Mouse (Mus musculus): ENCODE data around the gene Oxsr1. TPM values are rescaled to one million over a fixed set of nuclear protein-coding genes. Genes with fewer than 3 reads are reported as not detected.

Gene Oxsr1
- polyA plus RNA-seq, 1 experiment, result 13.5 TPM

- H3K4me2 ChIP-seq (ENCODE audit: low read depth), result no peak overlapping the region
- no peak overlapping the region for H3ac ChIP-seq (ENCODE audit: control insufficient read depth, insufficient read length)
- TF ChIP-seq TCF3 (IDR thresholded peaks at IDR 0.05; ENCODE audit: insufficient read length, low read depth) (no peak), MAX (IDR thresholded peaks at IDR 0.05; ENCODE audit: low read depth) (no peak), REST (IDR thresholded peaks at IDR 0.05; ENCODE audit: insufficient read depth, insufficient read length) (no peak), MYOG (IDR thresholded peaks at IDR 0.05; ENCODE audit: control insufficient read depth in 1 of 3, insufficient read depth in 1 of 3, insufficient read length in 2 of 3, low read depth in 2 of 3) (no peak), MYOD1 (IDR thresholded peaks at IDR 0.05; ENCODE audit: control insufficient read depth in 1 of 3, insufficient read length in 2 of 3, low read depth in 2 of 3) (no peak), SRF (IDR thresholded peaks at IDR 0.05; ENCODE audit: control insufficient read depth, insufficient read length, low read depth) (no peak), POLR2AphosphoS2 (IDR thresholded peaks at IDR 0.05; ENCODE audit: insufficient read length, low read depth) (no peak), CEBPB (IDR thresholded peaks at IDR 0.05; ENCODE audit: insufficient read depth, poor library complexity, severe bottlenecking) (no peak), POLR2A (IDR thresholded peaks at IDR 0.05; ENCODE audit: insufficient read length, low read depth) (no peak), E2F4 (IDR thresholded peaks at IDR 0.05; ENCODE audit: insufficient read depth) (no peak), TCF12 (IDR thresholded peaks at IDR 0.05; ENCODE audit: insufficient read depth, poor library complexity, severe bottlenecking) (no peak), USF1 (IDR thresholded peaks at IDR 0.05; ENCODE audit: low read depth) (no peak)
- H3K79me2 ChIP-seq (ENCODE audit: control insufficient read depth, insufficient read depth), result no peaks in the 10 kb centered on the region
- H3K36me3 ChIP-seq (ENCODE audit: control insufficient read depth, insufficient read depth), result no peaks in the 10 kb centered on the region
- H3K27me3 ChIP-seq (ENCODE audit: control insufficient read depth, insufficient read depth, insufficient read length), result no peaks in the 10 kb centered on the region
- H3K4me3 ChIP-seq, result no peak overlapping the region
Observed at GRCm38 (mm10) chr9:119355943-119356342, 33.7 kb upstream of the Oxsr1 start.

- Histone ChIP-seq H3ac (ENCODE audit: control insufficient read depth, insufficient read length) (no peak overlapping the region), H3K36me3 (ENCODE audit: control insufficient read depth, insufficient read depth) (no peaks in the 10 kb centered on the region), H3K79me2 (ENCODE audit: control insufficient read depth, insufficient read depth) (no peaks in the 10 kb centered on the region), H3K27me3 (ENCODE audit: control insufficient read depth, insufficient read depth, insufficient read length) (no peaks in the 10 kb centered on the region), H3K4me2 (ENCODE audit: low read depth) (no peak overlapping the region), H3K4me3 (no peak overlapping the region)
- TF ChIP-seq E2F4 (IDR thresholded peaks at IDR 0.05; ENCODE audit: insufficient read depth), result no peak
- no peak for TF ChIP-seq TCF3 (IDR thresholded peaks at IDR 0.05; ENCODE audit: insufficient read length, low read depth)
- TF ChIP-seq POLR2A (IDR thresholded peaks at IDR 0.05; ENCODE audit: insufficient read length, low read depth), result no peak
- no peak for TF ChIP-seq TCF12 (IDR thresholded peaks at IDR 0.05; ENCODE audit: insufficient read depth, poor library complexity, severe bottlenecking)
- no peak for TF ChIP-seq CEBPB (IDR thresholded peaks at IDR 0.05; ENCODE audit: insufficient read depth, poor library complexity, severe bottlenecking)
- no peak for TF ChIP-seq MYOD1 (IDR thresholded peaks at IDR 0.05; ENCODE audit: control insufficient read depth in 1 of 3, insufficient read length in 2 of 3, low read depth in 2 of 3)
- no peak for TF ChIP-seq MAX (IDR thresholded peaks at IDR 0.05; ENCODE audit: low read depth)
- TF ChIP-seq REST (IDR thresholded peaks at IDR 0.05; ENCODE audit: insufficient read depth, insufficient read length), result no peak
- no peak for TF ChIP-seq USF1 (IDR thresholded peaks at IDR 0.05; ENCODE audit: low read depth)
- TF ChIP-seq MYOG (IDR thresholded peaks at IDR 0.05; ENCODE audit: control insufficient read depth in 1 of 3, insufficient read depth in 1 of 3, insufficient read length in 2 of 3, low read depth in 2 of 3), result no peak
- no peak for TF ChIP-seq POLR2AphosphoS2 (IDR thresholded peaks at IDR 0.05; ENCODE audit: insufficient read length, low read depth)
- TF ChIP-seq SRF (IDR thresholded peaks at IDR 0.05; ENCODE audit: control insufficient read depth, insufficient read length, low read depth), result no peak
Observed at GRCm38 (mm10) chr9:119353926-119354325, 31.7 kb upstream of the Oxsr1 start.

GRCm38 (mm10) chr9:119352060-119352459, 29.8 kb upstream of the Oxsr1 start:
- H3K79me2 ChIP-seq (ENCODE audit: control insufficient read depth, insufficient read depth), result no peaks in the 10 kb centered on the region
- no peaks in the 10 kb centered on the region for H3K27me3 ChIP-seq (ENCODE audit: control insufficient read depth, insufficient read depth, insufficient read length)
- no peak overlapping the region for H3ac ChIP-seq (ENCODE audit: control insufficient read depth, insufficient read length)
- peak in 2 of 3 experiments; percentile 27 to 39 for TF ChIP-seq MYOG (IDR thresholded peaks at IDR 0.05; ENCODE audit: control insufficient read depth in 1 of 3, insufficient read depth in 1 of 3, insufficient read length in 2 of 3, low read depth in 2 of 3)
- TF ChIP-seq E2F4 (IDR thresholded peaks at IDR 0.05; ENCODE audit: insufficient read depth), result no peak
- TF ChIP-seq POLR2AphosphoS2 (IDR thresholded peaks at IDR 0.05; ENCODE audit: insufficient read length, low read depth), result peak; percentile 45
- H3K4me3 ChIP-seq, result no peak overlapping the region
- H3K36me3 ChIP-seq (ENCODE audit: control insufficient read depth, insufficient read depth), result no peaks in the 10 kb centered on the region
- no peak overlapping the region for H3K4me2 ChIP-seq (ENCODE audit: low read depth)

GRCm38 (mm10) chr9:119350947-119351705, 28.9 kb upstream of the Oxsr1 start:
- H3K4me2 ChIP-seq (ENCODE audit: low read depth), result no peak overlapping the region
- no peaks in the 10 kb centered on the region for H3K27me3 ChIP-seq (ENCODE audit: control insufficient read depth, insufficient read depth, insufficient read length)
- no peaks in the 10 kb centered on the region for H3K79me2 ChIP-seq (ENCODE audit: control insufficient read depth, insufficient read depth)
- H3K4me3 ChIP-seq, result no peak overlapping the region
- no peak overlapping the region for H3ac ChIP-seq (ENCODE audit: control insufficient read depth, insufficient read length)
- H3K36me3 ChIP-seq (ENCODE audit: control insufficient read depth, insufficient read depth), result no peaks in the 10 kb centered on the region
- TF ChIP-seq MYOD1 (IDR thresholded peaks at IDR 0.05; ENCODE audit: control insufficient read depth in 1 of 3, insufficient read length in 2 of 3, low read depth in 2 of 3), result peak in 2 of 3 experiments; percentile 4 to 23
- peak in 1 of 3 experiments; percentile 42 for TF ChIP-seq MYOG (IDR thresholded peaks at IDR 0.05; ENCODE audit: control insufficient read depth in 1 of 3, insufficient read depth in 1 of 3, insufficient read length in 2 of 3, low read depth in 2 of 3)
- no peak for TF ChIP-seq TCF12 (IDR thresholded peaks at IDR 0.05; ENCODE audit: insufficient read depth, poor library complexity, severe bottlenecking)

- no peaks in the 10 kb centered on the region for H3K79me2 ChIP-seq (ENCODE audit: control insufficient read depth, insufficient read depth)
- no peak overlapping the region for H3K4me2 ChIP-seq (ENCODE audit: low read depth)
- no peak overlapping the region for H3ac ChIP-seq (ENCODE audit: control insufficient read depth, insufficient read length)
- TF ChIP-seq SRF (IDR thresholded peaks at IDR 0.05; ENCODE audit: control insufficient read depth, insufficient read length, low read depth), result no peak
- no peak for TF ChIP-seq TCF12 (IDR thresholded peaks at IDR 0.05; ENCODE audit: insufficient read depth, poor library complexity, severe bottlenecking)
- no peak for TF ChIP-seq POLR2AphosphoS2 (IDR thresholded peaks at IDR 0.05; ENCODE audit: insufficient read length, low read depth)
- TF ChIP-seq REST (IDR thresholded peaks at IDR 0.05; ENCODE audit: insufficient read depth, insufficient read length), result no peak
- no peak for TF ChIP-seq CEBPB (IDR thresholded peaks at IDR 0.05; ENCODE audit: insufficient read depth, poor library complexity, severe bottlenecking)
- TF ChIP-seq MAX (IDR thresholded peaks at IDR 0.05; ENCODE audit: low read depth), result no peak
- no peak for TF ChIP-seq TCF3 (IDR thresholded peaks at IDR 0.05; ENCODE audit: insufficient read length, low read depth)
- TF ChIP-seq MYOD1 (IDR thresholded peaks at IDR 0.05; ENCODE audit: control insufficient read depth in 1 of 3, insufficient read length in 2 of 3, low read depth in 2 of 3), result no peak
- TF ChIP-seq MYOG (IDR thresholded peaks at IDR 0.05; ENCODE audit: control insufficient read depth in 1 of 3, insufficient read depth in 1 of 3, insufficient read length in 2 of 3, low read depth in 2 of 3), result no peak
- no peak for TF ChIP-seq USF1 (IDR thresholded peaks at IDR 0.05; ENCODE audit: low read depth)
- TF ChIP-seq E2F4 (IDR thresholded peaks at IDR 0.05; ENCODE audit: insufficient read depth), result no peak
- TF ChIP-seq POLR2A (IDR thresholded peaks at IDR 0.05; ENCODE audit: insufficient read length, low read depth), result no peak
- H3K36me3 ChIP-seq (ENCODE audit: control insufficient read depth, insufficient read depth), result no peaks in the 10 kb centered on the region
- no peak overlapping the region for H3K4me3 ChIP-seq
- no peaks in the 10 kb centered on the region for H3K27me3 ChIP-seq (ENCODE audit: control insufficient read depth, insufficient read depth, insufficient read length)
Observed at GRCm38 (mm10) chr9:119350531-119350930, 28.3 kb upstream of the Oxsr1 start.

Data from myocyte (in vitro differentiated cells).